Mouse (Mus musculus) MEL (cell line): ENCODE data around the gene Enpep. TPM values are rescaled to one million over a fixed set of nuclear protein-coding genes. Genes with fewer than 3 reads are reported as not detected.

Source experiments
- DNase-seq: peaks from one replicate; pipeline ENCODE4 v3.0.0; 2011; ENCODE audit warnings: low read depth, low spot score
- H3K27ac ChIP-seq: 2 replicates; pipeline ENCODE4 v1.5.1; 2012; ENCODE audit warnings: low read depth, mild to moderate bottlenecking, control low read depth, low read length, moderate library complexity; ENCODE audit not compliant: control insufficient read depth
- H3K27me3 ChIP-seq, 2 experiments: fragments of 150-350 bp in 1 of 2; sonication (generic) in 1 of 2; 2 replicates each; pipeline ENCODE4 v1.6.1; 2012; ENCODE audit warnings: low read length in 2 of 2, mild to moderate bottlenecking in 2 of 2, improper control_type of control experiment in 1 of 2, moderate library complexity in 1 of 2; ENCODE audit not compliant: insufficient read depth in 2 of 2, control insufficient read depth in 1 of 2
- H3K36me3 ChIP-seq, 2 experiments: 2 replicates each; pipeline ENCODE4 v1.6.1; 2012 to 2014; ENCODE audit warnings: low read length in 2 of 2, improper control_type of control experiment in 1 of 2, inconsistent platforms in 1 of 2, mild to moderate bottlenecking in 1 of 2; ENCODE audit not compliant: insufficient read depth in 2 of 2, control insufficient read depth in 1 of 2
- H3K4me1 ChIP-seq, 2 experiments: fragments of 150-350 bp in 1 of 2; sonication (generic) in 1 of 2; 2 replicates each; pipeline ENCODE4 v1.6.1; 2012; ENCODE audit warnings: low read length in 2 of 2, improper control_type of control experiment in 1 of 2, mild to moderate bottlenecking in 1 of 2; ENCODE audit not compliant: insufficient read depth in 2 of 2, control insufficient read depth in 1 of 2
- H3K4me3 ChIP-seq, 2 experiments: fragments of 150-350 bp in 1 of 2; sonication (generic) in 1 of 2; 2 replicates each; pipeline ENCODE4 v1.5.1; 2012; ENCODE audit warnings: low read depth in 2 of 2, low read length in 2 of 2, mild to moderate bottlenecking in 2 of 2, moderate library complexity in 2 of 2, control low read depth in 1 of 2, improper control_type of control experiment in 1 of 2; ENCODE audit not compliant: control insufficient read depth in 1 of 2, insufficient read depth in 1 of 2
- H3K79me2 ChIP-seq: 2 replicates; pipeline ENCODE4 v1.6.1; 2012; ENCODE audit warnings: mild to moderate bottlenecking, low read length, moderate library complexity; ENCODE audit not compliant: control insufficient read depth, poor library complexity, insufficient read depth
- H3K9ac ChIP-seq: 2 replicates; pipeline ENCODE4 v1.6.1; 2012; ENCODE audit warnings: low read depth, mild to moderate bottlenecking, control low read depth, low read length, moderate library complexity; ENCODE audit not compliant: control insufficient read depth, poor library complexity, severe bottlenecking
- H3K9me3 ChIP-seq: fragments of 150-350 bp; sonication (generic); replicated peaks from 2 replicates; pipeline ENCODE4 v1.6.1; 2012; ENCODE audit warnings: mild to moderate bottlenecking, low read length, improper control_type of control experiment, moderate library complexity; ENCODE audit not compliant: insufficient read depth
- BHLHE40 ChIP-seq: IDR thresholded peaks from 2 replicates; pipeline ENCODE4 v1.6.1; 2012; ENCODE audit warnings: low read depth, mild to moderate bottlenecking, inconsistent platforms, low read length, improper control_type of control experiment, borderline replicate concordance
- CHD1 ChIP-seq: IDR thresholded peaks from 2 replicates; pipeline ENCODE4 v1.6.1; 2012; ENCODE audit warnings: low read depth, mild to moderate bottlenecking, inconsistent platforms, low read length, improper control_type of control experiment
- CHD2 ChIP-seq: IDR thresholded peaks from 2 replicates; pipeline ENCODE4 v1.6.1; 2011; ENCODE audit warnings: low read length, improper control_type of control experiment
- CTCF ChIP-seq, 3 experiments: IDR thresholded peaks in 2 of 3; conservative IDR thresholded peaks in 1 of 3; 2 replicates each; pipeline ENCODE4 v1.5.1; 2011 to 2012; ENCODE audit warnings: low read length in 3 of 3, low read depth in 2 of 3, mild to moderate bottlenecking in 2 of 3, improper control_type of control experiment in 1 of 3, inconsistent platforms in 1 of 3, mixed read lengths in 1 of 3, moderate library complexity in 1 of 3; ENCODE audit not compliant: control insufficient read depth in 1 of 3, insufficient read depth in 1 of 3, poor library complexity in 1 of 3, severe bottlenecking in 1 of 3
- E2F4 ChIP-seq: IDR thresholded peaks from 2 replicates; pipeline ENCODE4 v1.6.1; 2011; ENCODE audit warnings: low read depth, low read length, improper control_type of control experiment, borderline replicate concordance
- ELF1 ChIP-seq: IDR thresholded peaks from 2 replicates; pipeline ENCODE4 v1.6.1; 2014; ENCODE audit warnings: low read depth, mild to moderate bottlenecking, inconsistent platforms, low read length, improper control_type of control experiment, moderate library complexity
- GABPA ChIP-seq: IDR thresholded peaks from 2 replicates; pipeline ENCODE4 v1.6.1; 2012; ENCODE audit warnings: low read depth, mild to moderate bottlenecking, inconsistent platforms, low read length, improper control_type of control experiment, moderate library complexity
- GATA1 ChIP-seq: IDR thresholded peaks from 2 replicates; pipeline ENCODE4 v1.6.1; 2011; ENCODE audit warnings: low read depth, low read length, improper control_type of control experiment
- HCFC1 ChIP-seq: IDR thresholded peaks from 2 replicates; pipeline ENCODE4 v1.6.1; 2012; ENCODE audit warnings: low read depth, mild to moderate bottlenecking, inconsistent platforms, low read length, improper control_type of control experiment, moderate library complexity
- JUND ChIP-seq: IDR thresholded peaks from 2 replicates; pipeline ENCODE4 v1.6.1; 2011; ENCODE audit warnings: low read depth, mild to moderate bottlenecking, improper control_type of control experiment, low read length
- MAFK ChIP-seq: IDR thresholded peaks from 2 replicates; pipeline ENCODE4 v1.6.1; 2011; ENCODE audit warnings: low read depth, mild to moderate bottlenecking, low read length, improper control_type of control experiment, borderline replicate concordance
- MEF2A ChIP-seq: IDR thresholded peaks from 2 replicates; pipeline ENCODE4 v1.6.1; 2014; ENCODE audit warnings: low read depth, mild to moderate bottlenecking, inconsistent platforms, low read length, improper control_type of control experiment; ENCODE audit not compliant: poor library complexity, insufficient replicate concordance, severe bottlenecking; ENCODE audit errors: extremely low read depth
- POLR2A ChIP-seq, 2 experiments: IDR thresholded peaks; 2 replicates each; pipeline ENCODE4 v1.6.1; 2011 to 2012; ENCODE audit warnings: low read length in 2 of 2, mild to moderate bottlenecking in 2 of 2, control low read depth in 1 of 2, improper control_type of control experiment in 1 of 2, low read depth in 1 of 2, moderate library complexity in 1 of 2; ENCODE audit not compliant: control insufficient read depth in 1 of 2, insufficient read depth in 1 of 2, poor library complexity in 1 of 2
- POLR2AphosphoS5 ChIP-seq: IDR thresholded peaks from 2 replicates; pipeline ENCODE4 v1.6.1; 2012; ENCODE audit warnings: low read depth, borderline replicate concordance, mild to moderate bottlenecking, inconsistent platforms, low read length, moderate library complexity, mixed read lengths
- RAD21 ChIP-seq: IDR thresholded peaks from 2 replicates; pipeline ENCODE4 v1.6.1; 2011; ENCODE audit warnings: mild to moderate bottlenecking, low read depth, low read length, improper control_type of control experiment
- RCOR1 ChIP-seq: IDR thresholded peaks from 2 replicates; pipeline ENCODE4 v1.6.1; 2012; ENCODE audit warnings: low read depth, mild to moderate bottlenecking, inconsistent platforms, low read length, improper control_type of control experiment
- SMC3 ChIP-seq: IDR thresholded peaks from 2 replicates; pipeline ENCODE4 v1.6.1; 2011; ENCODE audit warnings: low read depth, low read length, improper control_type of control experiment
- TBP ChIP-seq: IDR thresholded peaks from 2 replicates; pipeline ENCODE4 v1.8.0; 2011; ENCODE audit warnings: low read depth, low read length, improper control_type of control experiment
- UBTF ChIP-seq: IDR thresholded peaks from 2 replicates; pipeline ENCODE4 v1.6.1; 2012; ENCODE audit warnings: low read depth, mild to moderate bottlenecking, inconsistent platforms, low read length, improper control_type of control experiment, moderate library complexity, borderline replicate concordance; ENCODE audit not compliant: insufficient read depth
- ZC3H11A ChIP-seq: IDR thresholded peaks from 2 replicates; pipeline ENCODE4 v1.6.1; 2012; ENCODE audit warnings: low read depth, mild to moderate bottlenecking, inconsistent platforms, low read length, improper control_type of control experiment
- ZMIZ1 ChIP-seq: IDR thresholded peaks from 2 replicates; pipeline ENCODE4 v1.6.1; 2012; ENCODE audit warnings: low read depth, mild to moderate bottlenecking, inconsistent platforms, low read length, improper control_type of control experiment, moderate library complexity
- ZNF384 ChIP-seq: IDR thresholded peaks from 2 replicates; pipeline ENCODE4 v1.6.1; 2012; ENCODE audit warnings: low read depth, mild to moderate bottlenecking, inconsistent platforms, low read length, improper control_type of control experiment
- polyA plus RNA-seq, 2 experiments: library from polyadenylated mRNA; stranded (reverse) in 1 of 2; unstranded in 1 of 2; fragments of >175 nt in 1 of 2; fragments of >200 nt in 1 of 2; gene quantifications; 2 replicates each; pipeline versions ENCODE4 v1.2.1 to v1.2.4; 2012; ENCODE audit warnings: low replicate concordance in 2 of 2, low read depth in 1 of 2; ENCODE audit not compliant: insufficient read length in 2 of 2, insufficient read depth in 1 of 2, missing spikeins in 1 of 2
- total RNA-seq: library from RNA; depleted of rRNA; stranded (reverse); fragments of 300-350 nt; gene quantifications from 2 replicates; pipeline ENCODE4 v1.2.3, GENCODE M21; 2012

Gene Enpep
- total and polyA plus RNA-seq, 3 experiments = not detected

DNA sequence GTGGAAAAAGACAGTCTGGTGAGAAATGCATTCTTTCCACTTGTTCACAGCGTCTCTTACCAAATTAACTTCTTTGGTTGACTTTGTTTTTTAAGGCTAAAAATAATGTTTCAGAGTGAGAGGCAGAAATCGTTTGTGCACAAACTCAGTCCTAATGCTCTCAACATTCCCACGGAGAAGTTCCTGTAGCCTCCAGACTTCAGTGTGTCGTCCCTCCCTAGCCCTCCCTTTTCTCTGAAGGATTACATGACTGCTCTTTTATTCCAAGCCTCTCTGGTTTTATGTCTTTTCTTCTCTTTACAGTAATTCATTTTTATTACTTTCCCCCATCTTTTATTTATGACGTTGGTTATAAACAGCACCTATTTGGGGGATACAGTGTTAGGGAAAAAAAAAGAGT is 22.6 kb downstream of the Enpep start:
- no peak for DNase-seq
- no peak for TF ChIP-seq HCFC1
- TF ChIP-seq POLR2AphosphoS5 = no peak
- TF ChIP-seq POLR2A (IDR thresholded peaks at IDR 0.05; ENCODE audit: control insufficient read depth in 1 of 2, insufficient read depth in 1 of 2, low read depth in 1 of 2, low read length in 2 of 2, poor library complexity in 1 of 2) = no peak
- no peak for TF ChIP-seq SMC3
- no peak for TF ChIP-seq MEF2A
- TF ChIP-seq CHD1 = no peak
- TF ChIP-seq RAD21 = no peak
- TF ChIP-seq RCOR1 = no peak
- no peak for TF ChIP-seq TBP
- no peak for TF ChIP-seq GATA1
- TF ChIP-seq GABPA = no peak
- no peak for TF ChIP-seq ZMIZ1
- no peak overlapping the region for H3K4me3 ChIP-seq

DNA sequence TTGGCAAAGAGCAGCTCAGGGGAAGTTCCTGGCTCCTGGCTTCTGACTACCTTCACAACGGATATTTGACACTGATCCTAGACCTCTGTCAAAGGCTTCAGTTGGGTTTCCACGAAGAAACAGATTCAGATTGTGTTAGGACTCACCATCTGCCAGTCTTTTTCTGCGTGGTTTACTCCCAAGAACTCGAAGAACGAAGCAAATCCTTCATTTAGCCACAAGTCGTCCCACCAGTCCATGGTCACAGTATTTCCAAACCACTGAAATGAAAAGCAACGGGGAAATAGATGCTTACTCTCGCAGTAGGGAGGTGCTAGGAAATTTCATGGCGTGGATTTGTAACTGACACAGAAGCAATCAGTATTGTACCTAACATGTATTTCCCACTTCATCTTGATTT is 23.6 kb downstream of the Enpep start:
- Histone ChIP-seq H3K27me3 (no peaks in the 10 kb centered on the region), H3K4me1 (no peaks in the 10 kb centered on the region), H3K9me3 (no peaks in the 10 kb centered on the region), H3K4me3 (no peak overlapping the region), H3K36me3 (no peaks in the 10 kb centered on the region), H3K27ac (no peak overlapping the region), H3K9ac (no peak overlapping the region), H3K79me2 (no peaks in the 10 kb centered on the region)
- no peak for DNase-seq
- TF ChIP-seq GATA1 = no peak
- TF ChIP-seq CTCF (IDR thresholded peaks at IDR 0.05 in 2 of 3, conservative IDR thresholded peaks at IDR 0.05 in 1 of 3; ENCODE audit: control insufficient read depth in 1 of 3, insufficient read depth in 1 of 3, low read depth in 2 of 3, low read length in 3 of 3, poor library complexity in 1 of 3, severe bottlenecking in 1 of 3) = peak in 1 of 3 experiments; percentile 6; a peak in 1 of 6 replicates

More for the DNA sequence above, 22.6 kb downstream of the Enpep start:
- Histone ChIP-seq H3K4me1 (no peaks in the 10 kb centered on the region), H3K27me3 (no peaks in the 10 kb centered on the region), H3K27ac (no peak overlapping the region), H3K9ac (no peak overlapping the region), H3K79me2 (no peaks in the 10 kb centered on the region), H3K9me3 (no peaks in the 10 kb centered on the region), H3K36me3 (no peaks in the 10 kb centered on the region)

- H3K36me3 ChIP-seq = no peaks in the 10 kb centered on the region
- no peaks in the 10 kb centered on the region for H3K4me1 ChIP-seq
- no peaks in the 10 kb centered on the region for H3K9me3 ChIP-seq
- H3K9ac ChIP-seq = no peak overlapping the region
- peak; percentile 74 for DNase-seq
- H3K27ac ChIP-seq = no peak overlapping the region
- TF ChIP-seq JUND (no peak), RAD21 (peak; percentile 74), ZNF384 (no peak), CHD1 (no peak), E2F4 (no peak), GABPA (no peak), HCFC1 (no peak), CTCF (IDR thresholded peaks at IDR 0.05 in 2 of 3, conservative IDR thresholded peaks at IDR 0.05 in 1 of 3; ENCODE audit: control insufficient read depth in 1 of 3, insufficient read depth in 1 of 3, low read depth in 2 of 3, low read length in 3 of 3, poor library complexity in 1 of 3, severe bottlenecking in 1 of 3) (peak in 2 of 3 experiments; percentile 45 to 80; a peak in 4 of 6 replicates), SMC3 (peak; percentile 84), BHLHE40 (no peak), UBTF (no peak), ZC3H11A (peak; percentile 53), POLR2A (IDR thresholded peaks at IDR 0.05; ENCODE audit: control insufficient read depth in 1 of 2, insufficient read depth in 1 of 2, low read depth in 1 of 2, low read length in 2 of 2, poor library complexity in 1 of 2) (no peak), ELF1 (no peak), CHD2 (no peak), MAFK (no peak)
- H3K4me3 ChIP-seq = no peak overlapping the region
- no peaks in the 10 kb centered on the region for H3K79me2 ChIP-seq
- no peaks in the 10 kb centered on the region for H3K27me3 ChIP-seq
These were observed 24.3 kb downstream of the Enpep start for GRCm38 (mm10) chr3:129308102-129308752.
